Mouse (Mus musculus) myocyte (in vitro differentiated cells): ENCODE measurements around the gene Etv1. TPM values are rescaled to one million over a fixed set of nuclear protein-coding genes. Genes with fewer than 3 reads are reported as not detected.
A peak's percentile ranks its signal among the peaks of the same experiment; 100 is the strongest.

Experiments
- H3K27me3 ChIP-seq: one replicate; pipeline ENCODE4 v1.6.1; 2011; ENCODE audit not compliant: control insufficient read depth, insufficient read depth, insufficient read length
- H3K36me3 ChIP-seq: one replicate; pipeline ENCODE4 v1.6.1; 2011; ENCODE audit not compliant: control insufficient read depth, insufficient read depth
- H3K4me2 ChIP-seq: one replicate; pipeline ENCODE4 v1.6.1; 2011; ENCODE audit warnings: low read depth, control low read depth
- H3K4me3 ChIP-seq: one replicate; pipeline ENCODE4 v1.5.1; 2011; ENCODE audit warnings: mild to moderate bottlenecking, control low read depth, moderate library complexity
- H3K79me2 ChIP-seq: one replicate; pipeline ENCODE4 v1.6.1; 2011; ENCODE audit not compliant: control insufficient read depth, insufficient read depth
- H3ac ChIP-seq: one replicate; pipeline ENCODE4 v1.6.1; 2011; ENCODE audit not compliant: control insufficient read depth, insufficient read length
- CEBPB ChIP-seq: IDR thresholded peaks from 2 replicates; pipeline ENCODE4 v1.6.1; 2011; ENCODE audit warnings: mild to moderate bottlenecking, moderate library complexity; ENCODE audit not compliant: poor library complexity, insufficient read depth, severe bottlenecking
- E2F4 ChIP-seq: IDR thresholded peaks from one replicate; pipeline ENCODE4 v1.6.1; 2011; ENCODE audit warnings: mild to moderate bottlenecking, control low read depth, moderate library complexity; ENCODE audit not compliant: insufficient read depth
- MAX ChIP-seq: IDR thresholded peaks from one replicate; pipeline ENCODE4 v1.6.1; 2011; ENCODE audit warnings: low read depth, mild to moderate bottlenecking, control low read depth
- MYOD1 ChIP-seq, 3 experiments: IDR thresholded peaks; one replicate each; pipeline ENCODE4 v1.6.1; 2011; ENCODE audit warnings: control low read depth in 2 of 3, low read depth in 2 of 3, mild to moderate bottlenecking in 2 of 3, moderate library complexity in 1 of 3; ENCODE audit not compliant: insufficient read length in 2 of 3, control insufficient read depth in 1 of 3
- MYOG ChIP-seq, 3 experiments: IDR thresholded peaks; one replicate each; pipeline ENCODE4 v1.6.1; 2011; ENCODE audit warnings: control low read depth in 2 of 3, low read depth in 2 of 3, mild to moderate bottlenecking in 2 of 3; ENCODE audit not compliant: insufficient read length in 2 of 3, control insufficient read depth in 1 of 3, insufficient read depth in 1 of 3
- POLR2A ChIP-seq: IDR thresholded peaks from one replicate; pipeline ENCODE4 v1.6.1; 2011; ENCODE audit warnings: low read depth, mild to moderate bottlenecking, control low read depth, moderate library complexity; ENCODE audit not compliant: insufficient read length
- POLR2AphosphoS2 ChIP-seq: IDR thresholded peaks from one replicate; pipeline ENCODE4 v1.6.1; 2011; ENCODE audit warnings: low read depth, control low read depth; ENCODE audit not compliant: insufficient read length
- REST ChIP-seq: IDR thresholded peaks from one replicate; pipeline ENCODE4 v1.6.1; 2011; ENCODE audit warnings: mild to moderate bottlenecking, control low read depth, moderate library complexity; ENCODE audit not compliant: insufficient read depth, insufficient read length
- SRF ChIP-seq: IDR thresholded peaks from one replicate; pipeline ENCODE4 v1.6.1; 2011; ENCODE audit warnings: low read depth; ENCODE audit not compliant: control insufficient read depth, insufficient read length
- TCF12 ChIP-seq: IDR thresholded peaks from one replicate; pipeline ENCODE4 v1.6.1; 2011; ENCODE audit warnings: mild to moderate bottlenecking, control low read depth; ENCODE audit not compliant: poor library complexity, insufficient read depth, severe bottlenecking
- TCF3 ChIP-seq: IDR thresholded peaks from one replicate; pipeline ENCODE4 v1.6.1; 2011; ENCODE audit warnings: low read depth, control low read depth; ENCODE audit not compliant: insufficient read length
- USF1 ChIP-seq: IDR thresholded peaks from one replicate; pipeline ENCODE4 v1.6.1; 2011; ENCODE audit warnings: low read depth, mild to moderate bottlenecking, control low read depth, moderate library complexity
- polyA plus RNA-seq: library from polyadenylated mRNA; unstranded; fragments of >200 nt; fragmentation: generic; extraction: Trizol; gene quantifications from one replicate; pipeline ENCODE4 v1.2.1, GENCODE M21; 2012; ENCODE audit warnings: missing spikeins

Etv1 gene
- polyA plus RNA-seq, 1 experiment, result 4.4 TPM

DNA sequence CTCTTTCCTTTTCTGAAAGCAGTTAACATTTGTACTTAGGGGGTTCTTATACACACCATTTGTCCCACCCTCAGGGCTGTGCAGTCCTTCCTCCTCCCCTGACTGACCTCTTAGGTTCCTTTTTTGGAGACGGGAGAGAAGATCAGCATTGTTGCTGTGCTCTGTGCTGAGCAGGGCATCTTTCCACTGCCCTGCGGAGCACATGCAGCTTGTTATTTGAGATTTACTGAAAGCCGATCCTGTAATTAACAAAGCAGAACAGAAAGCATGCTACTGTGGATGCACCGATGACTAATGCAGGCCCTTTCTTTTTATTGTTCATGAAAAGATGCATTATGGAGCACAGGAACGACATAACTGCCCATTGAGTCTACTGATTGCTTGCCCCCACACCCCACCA, 75.1 kb downstream of the Etv1 start:
- peak overlapping the region; percentile 28 for H3K4me2 ChIP-seq
- peaks cover 9% of the 10 kb centered on the region for H3K36me3 ChIP-seq
- no peaks in the 10 kb centered on the region for H3K27me3 ChIP-seq
- TF ChIP-seq POLR2A, result no peak
- TF ChIP-seq POLR2AphosphoS2, result no peak
- no peak for TF ChIP-seq USF1
- TF ChIP-seq MYOD1 (IDR thresholded peaks at IDR 0.05; ENCODE audit: control insufficient read depth in 1 of 3, insufficient read length in 2 of 3, low read depth in 2 of 3), result no peak
- no peak for TF ChIP-seq TCF12
- no peak for TF ChIP-seq MYOG (IDR thresholded peaks at IDR 0.05; ENCODE audit: control insufficient read depth in 1 of 3, insufficient read depth in 1 of 3, insufficient read length in 2 of 3, low read depth in 2 of 3)
- TF ChIP-seq TCF3, result no peak
- TF ChIP-seq E2F4, result no peak
- no peak overlapping the region for H3ac ChIP-seq
- no peak overlapping the region for H3K4me3 ChIP-seq
- no peaks in the 10 kb centered on the region for H3K79me2 ChIP-seq

GRCm38 (mm10) chr12:38854751-38855150, 75.6 kb downstream of the Etv1 start:
- Histone ChIP-seq H3K79me2 (no peaks in the 10 kb centered on the region), H3K36me3 (peaks cover 9% of the 10 kb centered on the region), H3K4me2 (peak overlapping the region; percentile 28), H3ac (no peak overlapping the region), H3K27me3 (no peaks in the 10 kb centered on the region), H3K4me3 (no peak overlapping the region)
- TF ChIP-seq MYOD1 (IDR thresholded peaks at IDR 0.05; ENCODE audit: control insufficient read depth in 1 of 3, insufficient read length in 2 of 3, low read depth in 2 of 3) (no peak), E2F4 (no peak), POLR2A (no peak), REST (no peak)

GRCm38 (mm10) chr12:38859675-38860074, 80.5 kb downstream of the Etv1 start:
- no peak overlapping the region for H3K4me3 ChIP-seq
- no peaks in the 10 kb centered on the region for H3K79me2 ChIP-seq
- TF ChIP-seq TCF12, result no peak
- no peak for TF ChIP-seq USF1
- TF ChIP-seq CEBPB, result no peak
- TF ChIP-seq SRF, result no peak

GRCm38 (mm10) chr12:38860168-38861115, 81.3 kb downstream of the Etv1 start:
- H3K79me2 ChIP-seq, result no peaks in the 10 kb centered on the region
- no peak for TF ChIP-seq REST
- no peak for TF ChIP-seq USF1
- TF ChIP-seq E2F4, result no peak
- no peak for TF ChIP-seq TCF3
- TF ChIP-seq CEBPB, result no peak
- no peak for TF ChIP-seq MAX
- no peak for TF ChIP-seq TCF12
- no peak for TF ChIP-seq POLR2AphosphoS2
- no peak for TF ChIP-seq POLR2A
- TF ChIP-seq MYOG (IDR thresholded peaks at IDR 0.05; ENCODE audit: control insufficient read depth in 1 of 3, insufficient read depth in 1 of 3, insufficient read length in 2 of 3, low read depth in 2 of 3), result no peak
- TF ChIP-seq MYOD1 (IDR thresholded peaks at IDR 0.05; ENCODE audit: control insufficient read depth in 1 of 3, insufficient read length in 2 of 3, low read depth in 2 of 3), result no peak
- TF ChIP-seq SRF, result no peak
- no peak overlapping the region for H3ac ChIP-seq
- H3K4me2 ChIP-seq, result no peak overlapping the region
- H3K4me3 ChIP-seq, result no peak overlapping the region
- no peaks in the 10 kb centered on the region for H3K27me3 ChIP-seq
- peaks cover 9% of the 10 kb centered on the region for H3K36me3 ChIP-seq

More at GRCm38 (mm10) chr12:38859675-38860074, 80.5 kb downstream of the Etv1 start:
- H3ac ChIP-seq, result no peak overlapping the region
- peaks cover 9% of the 10 kb centered on the region for H3K36me3 ChIP-seq
- no peaks in the 10 kb centered on the region for H3K27me3 ChIP-seq
- no peak overlapping the region for H3K4me2 ChIP-seq

DNA sequence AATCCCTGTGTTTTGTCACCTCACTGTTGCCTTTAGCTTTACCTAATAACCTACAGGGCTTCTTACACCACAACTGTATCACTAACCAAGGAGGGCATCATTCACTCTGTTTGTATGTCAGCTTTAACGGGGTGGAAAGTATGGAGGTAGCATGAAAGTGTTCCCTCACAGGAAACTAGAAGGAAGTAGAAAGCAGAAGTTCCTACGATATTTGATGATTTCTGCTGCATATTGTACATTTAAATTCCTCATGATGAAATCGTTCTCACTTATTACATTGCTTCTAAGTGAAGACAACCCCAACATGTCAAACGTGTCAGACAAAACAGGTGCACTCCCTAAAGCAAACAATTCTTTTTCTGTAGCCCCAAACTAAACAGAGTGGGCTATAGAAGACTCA, 84.2 kb downstream of the Etv1 start:
- no peak overlapping the region for H3K4me3 ChIP-seq
- no peaks in the 10 kb centered on the region for H3K79me2 ChIP-seq
- H3K4me2 ChIP-seq, result no peak overlapping the region
- no peaks in the 10 kb centered on the region for H3K27me3 ChIP-seq
- no peak for TF ChIP-seq REST
- H3K36me3 ChIP-seq, result no peaks in the 10 kb centered on the region
- no peak overlapping the region for H3ac ChIP-seq
